Mouse (Mus musculus): ENCODE results near the gene Syne1. TPM values are rescaled to one million over a fixed set of nuclear protein-coding genes. Genes with fewer than 3 reads are reported as not detected.

The Syne1 gene
- polyA plus RNA-seq, 1 experiment from 2014 or later, result 2.4 TPM

- Histone ChIP-seq H3K4me2 (ENCODE audit: low read depth, low read length, severe bottlenecking) (no peak overlapping the region), H3K27ac (ENCODE audit: low read depth, low read length) (no peak overlapping the region), H3K36me3 (ENCODE audit: control insufficient read depth, insufficient read depth, low read length) (no peaks in the 10 kb centered on the region), H3K27me3 (ENCODE audit: control insufficient read depth, insufficient read depth, low read length) (no peaks in the 10 kb centered on the region), H3K9me3 (ENCODE audit: control insufficient read depth, low read length) (no peaks in the 10 kb centered on the region), H3K9ac (ENCODE audit: low read length) (no peak overlapping the region), H3K4me3 (ENCODE audit: low read depth, low read length) (no peak overlapping the region), H3K4me1 (replicated peaks; ENCODE audit: control insufficient read depth, insufficient read depth, low read length) (no peaks in the 10 kb centered on the region)
- ATAC-seq (replicated peaks; ENCODE audit: low FRiP score) (no peak), DNase-seq (ENCODE audit: low spot score) (no peak)
- WGBS, result 65% methylated on average over 7 of the region's 7 CpGs
These were observed 255.9 kb downstream of the Syne1 start for GRCm38 (mm10) chr10:5295291-5295891.

- H3K27ac ChIP-seq (ENCODE audit: low read depth, low read length), result no peak overlapping the region
- no peak for DNase-seq (ENCODE audit: low spot score)
- no peaks in the 10 kb centered on the region for H3K27me3 ChIP-seq (ENCODE audit: control insufficient read depth, insufficient read depth, low read length)
- no peak overlapping the region for H3K4me3 ChIP-seq (ENCODE audit: low read depth, low read length)
- ATAC-seq (replicated peaks; ENCODE audit: low FRiP score), result 0 out of 2 replicates have a peak, but pooled peaks have one; percentile 21
- no peak overlapping the region for H3K4me2 ChIP-seq (ENCODE audit: low read depth, low read length, severe bottlenecking)
- H3K9me3 ChIP-seq (ENCODE audit: control insufficient read depth, low read length), result no peaks in the 10 kb centered on the region
- H3K4me1 ChIP-seq (replicated peaks; ENCODE audit: control insufficient read depth, insufficient read depth, low read length), result no peaks in the 10 kb centered on the region
- no peak overlapping the region for H3K9ac ChIP-seq (ENCODE audit: low read length)
- no peaks in the 10 kb centered on the region for H3K36me3 ChIP-seq (ENCODE audit: control insufficient read depth, insufficient read depth, low read length)
- WGBS, result 92% methylated on average over 5 of the region's 5 CpGs
These were observed 261.7 kb downstream of the Syne1 start for GRCm38 (mm10) chr10:5289575-5289909.

- peak; percentile 66 for DNase-seq (ENCODE audit: low spot score)
- H3K27ac ChIP-seq (ENCODE audit: low read depth, low read length), result no peak overlapping the region
- ATAC-seq (replicated peaks; ENCODE audit: low FRiP score), result 0 out of 2 replicates have a peak, but pooled peaks have one; percentile 53
- no peaks in the 10 kb centered on the region for H3K4me1 ChIP-seq (replicated peaks; ENCODE audit: control insufficient read depth, insufficient read depth, low read length)
- no peaks in the 10 kb centered on the region for H3K27me3 ChIP-seq (ENCODE audit: control insufficient read depth, insufficient read depth, low read length)
- no peak overlapping the region for H3K9ac ChIP-seq (ENCODE audit: low read length)
- H3K4me3 ChIP-seq (ENCODE audit: low read depth, low read length), result no peak overlapping the region
- no peaks in the 10 kb centered on the region for H3K9me3 ChIP-seq (ENCODE audit: control insufficient read depth, low read length)
- no peak overlapping the region for H3K4me2 ChIP-seq (ENCODE audit: low read depth, low read length, severe bottlenecking)
- no peaks in the 10 kb centered on the region for H3K36me3 ChIP-seq (ENCODE audit: control insufficient read depth, insufficient read depth, low read length)
- 61% methylated on average over 19 of the region's 19 CpGs for WGBS
These were observed 262.3 kb downstream of the Syne1 start for GRCm38 (mm10) chr10:5288716-5289574.

- no peak overlapping the region for H3K4me2 ChIP-seq (ENCODE audit: low read depth, low read length, severe bottlenecking)
- H3K9me3 ChIP-seq (ENCODE audit: control insufficient read depth, low read length), result no peaks in the 10 kb centered on the region
- H3K27me3 ChIP-seq (ENCODE audit: control insufficient read depth, insufficient read depth, low read length), result no peaks in the 10 kb centered on the region
- H3K4me3 ChIP-seq (ENCODE audit: low read depth, low read length), result no peak overlapping the region
- ATAC-seq (replicated peaks; ENCODE audit: low FRiP score) (no peak), DNase-seq (ENCODE audit: low spot score) (no peak)
- WGBS, result 78% methylated on average over 6 of the region's 6 CpGs
- H3K27ac ChIP-seq (ENCODE audit: low read depth, low read length), result no peak overlapping the region
- H3K9ac ChIP-seq (ENCODE audit: low read length), result no peak overlapping the region
- H3K36me3 ChIP-seq (ENCODE audit: control insufficient read depth, insufficient read depth, low read length), result no peaks in the 10 kb centered on the region
- H3K4me1 ChIP-seq (replicated peaks; ENCODE audit: control insufficient read depth, insufficient read depth, low read length), result no peaks in the 10 kb centered on the region
These were observed 263.0 kb downstream of the Syne1 start for GRCm38 (mm10) chr10:5288262-5288661.

DNA sequence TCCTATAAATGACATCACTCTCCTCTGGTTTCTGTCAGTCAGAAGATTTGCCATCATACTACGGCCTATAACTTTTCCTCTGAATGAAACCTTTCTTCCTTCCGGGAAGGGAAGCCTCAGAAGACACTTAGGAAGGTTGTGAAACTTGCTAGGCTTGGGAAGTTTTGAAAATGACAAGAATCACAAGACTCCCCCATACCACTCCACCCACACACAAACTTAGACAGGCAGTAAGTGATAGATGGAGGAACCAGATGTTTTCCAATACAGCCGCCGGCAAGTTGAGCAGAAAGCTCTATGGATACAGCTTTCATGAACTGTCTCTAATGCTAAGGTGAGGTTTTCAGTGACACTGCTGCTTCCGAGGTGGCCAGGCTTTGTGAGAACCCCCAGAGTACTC is 275.5 kb downstream of the Syne1 start:
- Histone ChIP-seq H3K4me2 (ENCODE audit: low read depth, low read length, severe bottlenecking) (no peak overlapping the region), H3K36me3 (ENCODE audit: control insufficient read depth, insufficient read depth, low read length) (no peaks in the 10 kb centered on the region), H3K27me3 (ENCODE audit: control insufficient read depth, insufficient read depth, low read length) (no peaks in the 10 kb centered on the region), H3K4me3 (ENCODE audit: low read depth, low read length) (no peak overlapping the region), H3K9me3 (ENCODE audit: control insufficient read depth, low read length) (no peaks in the 10 kb centered on the region), H3K4me1 (replicated peaks; ENCODE audit: control insufficient read depth, insufficient read depth, low read length) (no peaks in the 10 kb centered on the region), H3K27ac (ENCODE audit: low read depth, low read length) (no peak overlapping the region), H3K9ac (ENCODE audit: low read length) (no peak overlapping the region)
- no peak for ATAC-seq (replicated peaks; ENCODE audit: low FRiP score)
- DNase-seq (ENCODE audit: low spot score), result no peak
- WGBS, result 90% methylated on average over 5 of the region's 5 CpGs

GRCm38 (mm10) chr10:5270641-5271040 is 280.6 kb downstream of the Syne1 start:
- H3K9ac ChIP-seq (ENCODE audit: low read length), result no peak overlapping the region
- no peak overlapping the region for H3K4me3 ChIP-seq (ENCODE audit: low read depth, low read length)
- ATAC-seq (replicated peaks; ENCODE audit: low FRiP score) (no peak), DNase-seq (ENCODE audit: low spot score) (no peak)
- 91% methylated on average over 2 of the region's 2 CpGs for WGBS
- no peaks in the 10 kb centered on the region for H3K9me3 ChIP-seq (ENCODE audit: control insufficient read depth, low read length)
- no peaks in the 10 kb centered on the region for H3K27me3 ChIP-seq (ENCODE audit: control insufficient read depth, insufficient read depth, low read length)
- no peaks in the 10 kb centered on the region for H3K36me3 ChIP-seq (ENCODE audit: control insufficient read depth, insufficient read depth, low read length)
- no peaks in the 10 kb centered on the region for H3K4me1 ChIP-seq (replicated peaks; ENCODE audit: control insufficient read depth, insufficient read depth, low read length)
- H3K27ac ChIP-seq (ENCODE audit: low read depth, low read length), result no peak overlapping the region
- H3K4me2 ChIP-seq (ENCODE audit: low read depth, low read length, severe bottlenecking), result no peak overlapping the region

DNA sequence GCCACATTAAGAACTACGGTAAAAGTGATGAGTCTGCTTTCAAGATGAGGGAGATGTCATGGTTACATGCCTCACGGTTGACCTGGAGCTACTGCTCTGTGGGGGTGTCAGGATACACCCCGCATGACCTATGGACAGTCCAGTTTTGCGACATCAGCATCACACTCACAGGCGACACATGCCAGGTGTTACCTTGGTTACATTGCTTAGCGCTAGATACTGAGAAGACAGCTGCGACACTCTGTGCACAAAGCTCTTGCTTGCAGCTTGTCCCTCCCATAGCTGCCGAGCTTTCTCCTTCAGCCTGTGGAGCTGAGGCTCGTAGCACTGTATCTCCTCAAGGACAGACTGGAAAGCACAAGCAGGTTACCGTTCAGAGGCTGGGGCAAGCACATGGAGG is 286.9 kb downstream of the Syne1 start:
- H3K27me3 ChIP-seq (ENCODE audit: control insufficient read depth, insufficient read depth, low read length), result no peaks in the 10 kb centered on the region
- no peak for DNase-seq (ENCODE audit: low spot score)
- H3K4me2 ChIP-seq (ENCODE audit: low read depth, low read length, severe bottlenecking), result no peak overlapping the region
- H3K27ac ChIP-seq (ENCODE audit: low read depth, low read length), result no peak overlapping the region
- H3K4me1 ChIP-seq (replicated peaks; ENCODE audit: control insufficient read depth, insufficient read depth, low read length), result no peaks in the 10 kb centered on the region
- H3K4me3 ChIP-seq (ENCODE audit: low read depth, low read length), result no peak overlapping the region
- H3K9me3 ChIP-seq (ENCODE audit: control insufficient read depth, low read length), result no peaks in the 10 kb centered on the region
- no peak for ATAC-seq (replicated peaks; ENCODE audit: low FRiP score)
- no peak overlapping the region for H3K9ac ChIP-seq (ENCODE audit: low read length)
- no peaks in the 10 kb centered on the region for H3K36me3 ChIP-seq (ENCODE audit: control insufficient read depth, insufficient read depth, low read length)
- 83% methylated on average over 10 of the region's 10 CpGs for WGBS

- Histone ChIP-seq H3K36me3 (ENCODE audit: control insufficient read depth, insufficient read depth, low read length) (no peaks in the 10 kb centered on the region), H3K27me3 (ENCODE audit: control insufficient read depth, insufficient read depth, low read length) (no peaks in the 10 kb centered on the region), H3K9ac (ENCODE audit: low read length) (no peak overlapping the region), H3K9me3 (ENCODE audit: control insufficient read depth, low read length) (no peaks in the 10 kb centered on the region; the same call in 1 of the 2 replicates), H3K27ac (ENCODE audit: low read depth, low read length) (no peak overlapping the region), H3K4me1 (replicated peaks; ENCODE audit: control insufficient read depth, insufficient read depth, low read length) (no peaks in the 10 kb centered on the region), H3K4me3 (ENCODE audit: low read depth, low read length) (no peak overlapping the region), H3K4me2 (ENCODE audit: low read depth, low read length, severe bottlenecking) (no peak overlapping the region)
- no peak for ATAC-seq (replicated peaks; ENCODE audit: low FRiP score)
- WGBS, result 89% methylated on average over 8 of the region's 8 CpGs
- DNase-seq (ENCODE audit: low spot score), result no peak
These were observed 288.6 kb downstream of the Syne1 start for GRCm38 (mm10) chr10:5262636-5263035.

- Histone ChIP-seq H3K4me2 (ENCODE audit: low read depth, low read length, severe bottlenecking) (no peak overlapping the region), H3K27me3 (ENCODE audit: control insufficient read depth, insufficient read depth, low read length) (no peaks in the 10 kb centered on the region), H3K4me1 (replicated peaks; ENCODE audit: control insufficient read depth, insufficient read depth, low read length) (no peaks in the 10 kb centered on the region), H3K9me3 (ENCODE audit: control insufficient read depth, low read length) (no peaks in the 10 kb centered on the region; the same call in 1 of the 2 replicates), H3K9ac (ENCODE audit: low read length) (no peak overlapping the region), H3K36me3 (ENCODE audit: control insufficient read depth, insufficient read depth, low read length) (no peaks in the 10 kb centered on the region), H3K27ac (ENCODE audit: low read depth, low read length) (no peak overlapping the region), H3K4me3 (ENCODE audit: low read depth, low read length) (no peak overlapping the region)
- DNase-seq (ENCODE audit: low spot score), result no peak
- no peak for ATAC-seq (replicated peaks; ENCODE audit: low FRiP score)
These were observed 294.6 kb downstream of the Syne1 start for GRCm38 (mm10) chr10:5256686-5257085.
